Comparison of ENCODE assay signal across 8 mouse cellular contexts in genomic region chr8:121951656-121952009, GRCm38 (mm10). TPM values are rescaled to one million over a fixed set of nuclear protein-coding genes. Genes with fewer than 3 reads are reported as not detected.
DNase-seq lines count a peak whose midpoint lies in the region; ATAC-seq and TF ChIP-seq lines count a peak whose summit lies in the region.

No protein-coding gene starts in this region.

- H3K4me2 ChIP-seq in limb, embryonic 13.5 days (replicated peaks): peak overlapping the region; percentile 92

- no peaks in the 10 kb centered on the region for H3K9me3 ChIP-seq in limb, embryonic 13.5 days

- no peak for ATAC-seq in limb, embryonic 13.5 days (ENCODE audit: low FRiP score, low read depth)

- peaks cover 25% of the 10 kb centered on the region; the same call in 1 of the 2 replicates for H3K4me1 ChIP-seq in spleen, adult 2 months (ENCODE audit: control insufficient read depth, insufficient read depth, insufficient read length)
- H3K4me1 ChIP-seq in limb, embryonic 13.5 days: peaks cover 63% of the 10 kb centered on the region

- no peak for TF ChIP-seq POLR2A in spleen, adult 2 months (IDR thresholded peaks at IDR 0.05; ENCODE audit: low read depth, low read length)

- WGBS in spleen, adult 2 months: 22% methylated on average over 7 of the region's 7 CpGs
- 35% methylated on average over 7 of the region's 7 CpGs for WGBS in limb, embryonic 13.5 days

- no peaks in the 10 kb centered on the region for H3K27me3 ChIP-seq in spleen, adult 2 months (ENCODE audit: control insufficient read depth, insufficient read depth, low read length)
- no peaks in the 10 kb centered on the region for H3K27me3 ChIP-seq in limb, embryonic 13.5 days

- intact Hi-C loops in left cerebral cortex, postnatal 10 days (cut with DNase I): no loop called here
- intact Hi-C loops in left cerebral cortex, postnatal 14 days (cut with DNase I): no loop called here

- TF ChIP-seq CTCF in spleen, adult 2 months (IDR thresholded peaks at IDR 0.05; ENCODE audit: extremely low read depth, insufficient read depth, insufficient read length, insufficient replicate concordance): no peak

- no peak overlapping the region for H3K27ac ChIP-seq in spleen, adult 2 months (ENCODE audit: insufficient read depth, low read length)
- H3K27ac ChIP-seq in limb, embryonic 13.5 days: no peak overlapping the region

- peak overlapping the region; percentile 90; the same call in 1 of the 2 replicates for H3K4me3 ChIP-seq in spleen, adult 2 months (ENCODE audit: extremely low read depth, insufficient read depth, insufficient read length)
- peak overlapping the region; percentile 96 for H3K4me3 ChIP-seq in limb, embryonic 13.5 days

- peaks cover 4% of the 10 kb centered on the region; the same call in 1 of the 2 replicates for H3K36me3 ChIP-seq in spleen, adult 2 months (ENCODE audit: control insufficient read depth, insufficient read depth, low read length)
- H3K36me3 ChIP-seq in limb, embryonic 13.5 days: peaks cover 34% of the 10 kb centered on the region

- peak; percentile 44 for DNase-seq in cerebellum, adult 11 months
- DNase-seq in cerebellum, postnatal 4 days (ENCODE audit: low spot score in 2 of 2): no peak
- no peak for DNase-seq in spleen, adult 2 months (ENCODE audit: low read depth in 1 of 2, low spot score in 2 of 2)
- no peak for DNase-seq in spleen, adult 12 weeks (ENCODE audit: low spot score)
- no peak for DNase-seq in urinary bladder, adult 18-20 months (ENCODE audit: low spot score in 2 of 2)
- no peak for DNase-seq in left cerebral cortex, postnatal 10 days (ENCODE audit: extremely low spot score in 1 of 2, low spot score in 2 of 2)
- no peak for DNase-seq in left cerebral cortex, postnatal 14 days (ENCODE audit: low spot score in 2 of 2)

- H3K9ac ChIP-seq in limb, embryonic 13.5 days: peak overlapping the region; percentile 99

RNA-seq across cellular contexts. Expression of gene Banp, which starts 2.1 kb away (rescaled TPM):
- 54.1 and 68.9 TPM in 2 replicates for polyA plus RNA-seq in spleen, adult 2 months (2012; rRNA removed)
- polyA plus RNA-seq in limb, embryonic 13.5 days (2015; fragmentation: Nextera tagmentation; extraction: Ambion mirVana): 42.0 and 53.6 TPM in 2 replicates
- 10 to 100 TPM; 20.8 to 22.7 TPM for total RNA-seq in left cerebral cortex, postnatal 10 days (2021)
- 10 to 100 TPM; 27.4 to 38.5 TPM for total RNA-seq in left cerebral cortex, postnatal 14 days (2021)

RNA-seq across cellular contexts. Expression of gene Car5a, which starts 6.9 kb away (rescaled TPM):
- 0.08 and 0.15 TPM in 2 replicates for polyA plus RNA-seq in spleen, adult 2 months (2012; rRNA removed)
- polyA plus RNA-seq in limb, embryonic 13.5 days (2015; fragmentation: Nextera tagmentation; extraction: Ambion mirVana): not detected in 2 replicates
- not detected for total RNA-seq in left cerebral cortex, postnatal 10 days (2021)
- under 1 TPM in 1 of 2 experiments, not detected in 1; 0.29 TPM for total RNA-seq in left cerebral cortex, postnatal 14 days (2021)

RNA-seq across cellular contexts. Expression of gene Slc7a5, which starts 44.1 kb away (rescaled TPM):
- 41.9 and 45.0 TPM in 2 replicates for polyA plus RNA-seq in spleen, adult 2 months (2012; rRNA removed)
- polyA plus RNA-seq in limb, embryonic 13.5 days (2015; fragmentation: Nextera tagmentation; extraction: Ambion mirVana): 14.2 TPM in 2 replicates
- 100 to 1,000 TPM; 132 to 155 TPM for total RNA-seq in left cerebral cortex, postnatal 10 days (2021)
- 100 to 1,000 TPM; 114 to 130 TPM for total RNA-seq in left cerebral cortex, postnatal 14 days (2021)
